Mouse (Mus musculus) thymus, adult 2 months (tissue): ENCODE measurements around the gene Cox6a1.

Source experiments
- CTCF ChIP-seq: fragments of 200-500 bp; IDR thresholded peaks from 2 replicates; pipeline ENCODE4 v1.5.1; 2012; ENCODE audit warnings: mild to moderate bottlenecking, control low read depth, low read length, moderate library complexity, borderline replicate concordance; ENCODE audit not compliant: control insufficient read depth, poor library complexity, insufficient read depth; ENCODE audit errors: extremely low read depth
- POLR2A ChIP-seq: fragments of 200-500 bp; IDR thresholded peaks from 2 replicates; pipeline ENCODE4 v1.6.1; 2012; ENCODE audit warnings: mild to moderate bottlenecking, low read length, control low read depth, moderate library complexity; ENCODE audit not compliant: control insufficient read depth, poor library complexity, insufficient read depth; ENCODE audit errors: extremely low read depth

GRCm38 (mm10) chr5:115397839-115398780 lies 49.3 kb upstream of the Cox6a1 start:
- no peak for TF ChIP-seq POLR2A
- no peak for TF ChIP-seq CTCF
